Mouse (Mus musculus): Measurements from ENCODE around the gene Mgat3.

GRCm38 (mm10) chr15:80219705-80220657 is 46.5 kb downstream of the Mgat3 start:
- TF ChIP-seq CTCF (IDR thresholded peaks at IDR 0.05; ENCODE audit: low read depth, low read length), result no peak
- TF ChIP-seq POLR2A (IDR thresholded peaks at IDR 0.05; ENCODE audit: extremely low read depth, insufficient read depth, low read length), result no peak
